Mouse (Mus musculus) gastrocnemius, adult 8-10 months (tissue): ENCODE data around the gene Armc2. TPM values are rescaled to one million over a fixed set of nuclear protein-coding genes. Genes with fewer than 3 reads are reported as not detected.

Source experiments
- DNase-seq, 2 experiments: peaks; one replicate each; pipeline ENCODE4 v3.0.0; 2022; ENCODE audit warnings: low spot score in 2 of 2
- total RNA-seq, 4 experiments: library from RNA; stranded (reverse); gene quantifications; 2 replicates each; pipeline ENCODE4 v1.2.4; 2022

Armc2 gene
- total RNA-seq, result under 1 TPM; 0.20 to 0.70 (median 0.41) TPM

GRCm38 (mm10) chr10:42018016-42018949 lies at the start of gene Armc2:
Armc2 (minus strand) TSS chr10:42018442.
- DNase-seq, result peak in 1 of 2 experiments; percentile 39

- no peak for DNase-seq
Measured at GRCm38 (mm10) chr10:42064446-42064845, 46.2 kb upstream of the Armc2 start.

DNA sequence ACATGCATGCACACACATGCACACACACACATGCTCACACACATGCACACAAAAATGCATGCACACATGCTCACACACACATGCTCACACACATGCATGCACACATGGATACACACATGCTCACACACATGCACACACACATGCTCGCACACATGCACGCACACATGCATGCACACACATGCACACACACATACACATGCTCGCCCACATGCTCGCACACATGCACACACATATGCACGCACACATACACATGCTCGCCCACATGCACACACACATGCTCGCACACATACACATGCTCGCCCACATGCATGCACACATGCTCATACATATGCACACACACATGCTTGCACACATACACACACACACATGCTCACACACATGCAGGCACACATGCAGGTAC lies 41.3 kb upstream of the Armc2 start:
- no peak for DNase-seq

DNA sequence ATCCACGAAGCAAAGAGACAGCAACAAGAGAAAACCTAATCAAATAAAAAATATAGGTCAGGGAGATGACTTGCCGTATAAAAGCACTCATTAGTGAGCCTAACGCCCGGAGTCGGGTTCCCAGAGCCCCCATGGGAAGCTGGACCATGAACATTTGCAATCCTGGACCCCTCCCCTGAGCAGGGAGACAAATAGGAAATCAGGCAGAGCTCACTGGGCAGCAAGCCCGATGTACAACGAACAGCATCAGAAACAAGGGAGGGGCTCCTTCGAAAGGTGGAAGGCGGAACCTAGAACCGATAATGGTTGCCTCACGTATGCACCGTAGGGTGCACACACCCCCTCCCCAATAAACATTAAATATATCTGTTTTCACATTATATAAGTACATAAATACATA lies 39.5 kb upstream of the Armc2 start:
- no peak for DNase-seq

- no peak for DNase-seq
Measured at GRCm38 (mm10) chr10:42057231-42057601, 39.0 kb upstream of the Armc2 start.

- no peak for DNase-seq
Measured at GRCm38 (mm10) chr10:42056486-42057230, 38.4 kb upstream of the Armc2 start.

DNA sequence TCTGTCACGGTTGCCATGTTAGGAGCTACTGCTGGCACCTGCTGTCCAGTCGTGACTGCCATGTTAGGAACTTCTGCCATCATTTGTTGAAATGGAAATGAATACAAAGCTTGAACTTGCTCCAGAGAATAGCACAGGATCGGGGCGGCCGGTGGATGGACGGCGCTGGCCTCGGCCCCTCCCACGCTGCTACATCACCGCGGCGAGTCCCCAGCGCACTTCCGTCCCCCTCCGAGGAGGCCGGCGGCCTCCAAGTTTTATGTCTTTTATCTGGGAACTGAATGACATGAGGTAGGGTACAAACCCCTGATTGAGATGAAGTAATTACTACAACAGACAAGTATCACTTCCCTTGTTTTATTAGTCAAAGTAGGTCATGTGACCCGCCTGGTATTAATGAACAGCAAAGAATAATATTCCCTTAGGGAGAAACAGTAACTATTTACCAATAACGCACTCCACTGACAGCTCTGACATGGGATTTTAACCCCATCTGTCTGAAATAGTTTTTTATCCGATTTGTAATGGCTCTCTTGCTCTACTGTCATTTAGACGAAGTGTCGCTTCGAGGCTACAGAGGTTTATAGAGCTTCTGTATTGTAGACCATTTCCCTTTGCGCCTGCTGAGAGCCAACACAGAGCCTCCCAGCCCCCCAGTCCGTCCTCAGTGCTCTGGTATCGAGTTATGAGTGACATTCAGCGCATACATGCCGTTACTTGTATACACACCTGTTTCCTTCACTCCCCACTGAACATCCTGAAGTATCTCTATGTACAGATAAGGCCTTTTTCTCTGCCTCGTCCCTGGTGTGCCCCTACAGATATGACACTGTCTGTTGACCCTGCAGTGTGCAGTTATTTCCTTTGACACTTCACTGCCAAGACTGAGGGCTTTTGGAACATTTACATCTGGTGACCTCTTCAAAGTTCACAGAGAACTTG lies 37.3 kb upstream of the Armc2 start:
- DNase-seq, result no peak

DNA sequence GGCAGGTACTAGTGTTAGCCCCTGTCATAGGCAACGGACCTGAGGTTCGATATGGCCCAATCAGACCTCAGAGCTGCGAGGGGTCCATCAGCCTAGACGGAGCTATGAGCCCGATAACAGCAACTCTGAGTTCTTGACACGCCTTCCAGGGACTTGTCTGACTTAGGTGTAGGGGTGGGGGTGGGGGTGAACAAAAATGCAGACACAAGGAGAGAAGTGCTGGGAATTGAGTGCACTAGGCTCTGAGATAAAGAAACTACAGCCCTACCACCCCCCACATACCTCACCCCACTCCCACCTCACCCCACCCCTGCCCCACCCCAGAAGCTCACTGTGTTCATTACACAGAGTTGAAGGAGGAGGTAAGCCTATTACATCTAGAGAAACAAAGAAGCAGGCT lies 32.8 kb upstream of the Armc2 start:
- DNase-seq, result no peak

DNA sequence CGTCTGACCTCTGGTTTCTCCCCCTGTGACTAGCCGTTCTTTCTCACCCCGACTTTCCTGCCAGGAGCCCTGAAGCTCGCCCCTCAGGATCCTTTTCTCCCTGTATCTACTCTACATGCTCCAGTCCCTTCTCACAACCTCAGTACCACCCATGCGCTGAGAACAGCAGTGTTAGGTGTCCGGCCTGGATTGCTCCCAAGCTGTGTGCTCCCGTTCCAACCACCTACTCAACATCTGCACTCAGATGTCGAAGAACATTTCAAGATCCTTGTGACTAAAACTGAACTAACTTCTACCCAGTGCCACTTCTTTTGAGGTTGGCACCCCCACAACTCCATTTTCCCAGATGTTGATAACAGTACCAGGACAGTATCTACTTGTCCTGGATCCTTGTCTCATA lies 30.4 kb upstream of the Armc2 start:
- DNase-seq, result no peak

DNA sequence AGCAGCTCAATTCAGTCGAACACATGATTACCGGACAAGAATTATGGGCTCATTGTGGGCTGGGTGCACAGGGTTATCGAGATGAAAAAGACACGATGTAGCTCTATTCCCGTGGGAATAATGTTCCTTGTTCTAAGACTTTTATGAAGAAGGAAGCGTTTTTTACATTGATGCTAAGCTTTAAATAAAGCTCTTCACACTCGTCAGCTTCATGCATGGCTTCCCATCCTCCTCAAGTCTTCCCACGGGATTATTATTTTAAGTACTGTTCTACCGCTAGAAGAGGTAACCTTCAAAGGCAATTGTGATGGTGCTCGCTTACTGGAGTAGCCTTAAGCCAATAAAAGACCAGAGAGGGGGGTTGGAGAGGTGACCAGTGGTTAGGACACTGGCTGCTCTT lies 26.3 kb upstream of the Armc2 start:
- DNase-seq, result no peak

GRCm38 (mm10) chr10:42043307-42043706 lies 25.1 kb upstream of the Armc2 start:
- no peak for DNase-seq

GRCm38 (mm10) chr10:42042881-42043280 lies 24.6 kb upstream of the Armc2 start:
- no peak for DNase-seq

- no peak for DNase-seq
Measured at GRCm38 (mm10) chr10:42042087-42042486, 23.8 kb upstream of the Armc2 start.

DNA sequence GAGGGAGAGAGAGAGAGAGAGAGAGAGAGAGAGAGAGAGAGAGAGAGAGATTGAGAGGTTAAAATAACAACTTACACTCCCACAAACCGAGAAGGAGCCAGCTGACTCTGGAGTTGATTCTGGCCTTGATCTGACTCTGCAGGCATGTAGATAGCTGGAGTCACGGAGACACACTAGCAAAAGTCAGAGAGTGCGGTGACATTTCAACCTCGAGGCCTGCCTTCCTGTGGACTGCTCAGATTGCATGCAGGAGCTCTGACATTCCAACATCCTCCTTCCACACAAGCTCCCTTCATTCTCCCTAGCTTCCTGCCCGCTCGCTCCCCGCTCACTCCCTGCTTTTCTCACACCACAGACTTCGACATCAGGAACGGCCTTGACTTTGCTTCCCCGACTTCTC lies 20.3 kb upstream of the Armc2 start:
- DNase-seq, result no peak

DNA sequence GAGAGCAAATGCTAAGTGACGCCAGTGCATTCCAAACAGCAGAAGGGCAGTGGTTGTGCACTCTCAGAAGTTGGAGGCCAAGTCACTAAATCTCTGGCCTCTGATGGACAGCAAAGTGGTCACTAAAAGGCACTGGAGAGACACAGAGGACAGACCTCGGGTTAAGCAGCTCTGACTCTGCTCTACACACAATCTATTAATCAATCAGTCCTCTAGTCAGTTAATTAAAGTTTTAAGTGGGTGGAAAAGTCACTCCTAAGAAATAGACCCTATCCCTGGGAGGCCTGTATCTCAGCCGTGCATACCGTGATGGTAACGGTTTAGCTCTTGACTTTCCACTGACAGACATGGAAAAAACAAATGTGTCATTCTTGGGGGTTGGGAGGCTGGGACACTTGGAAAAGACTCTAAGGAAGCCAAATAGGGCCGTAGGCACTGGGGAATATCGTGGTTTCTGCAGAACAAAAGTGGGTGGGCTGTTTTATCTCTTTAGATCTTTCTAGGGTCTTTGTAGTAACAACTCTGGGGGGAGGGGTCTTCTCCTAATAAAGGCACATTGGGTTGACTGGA lies 19.1 kb upstream of the Armc2 start:
- no peak for DNase-seq

DNA sequence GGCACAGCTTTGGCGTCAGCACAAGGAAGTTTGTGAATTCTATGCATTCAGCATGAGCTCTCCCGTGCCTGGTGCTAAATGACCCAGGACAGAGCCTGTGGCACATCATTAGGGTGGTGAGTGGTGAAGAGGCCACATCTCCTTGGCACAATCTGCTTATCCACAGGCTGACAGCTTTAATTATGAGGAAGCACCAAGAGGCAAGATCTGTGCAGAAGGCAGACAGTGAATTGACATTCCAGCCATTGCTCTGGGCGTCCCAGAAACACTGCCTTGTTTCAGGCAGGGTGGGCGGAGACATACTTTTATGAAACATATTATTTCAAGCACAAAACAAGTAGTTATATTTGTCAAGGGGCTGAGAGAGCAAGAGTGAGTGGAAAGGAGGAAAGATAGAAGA lies 18.6 kb upstream of the Armc2 start:
- no peak for DNase-seq

- DNase-seq, result no peak
Measured at GRCm38 (mm10) chr10:42033571-42033970, 15.3 kb upstream of the Armc2 start.

DNA sequence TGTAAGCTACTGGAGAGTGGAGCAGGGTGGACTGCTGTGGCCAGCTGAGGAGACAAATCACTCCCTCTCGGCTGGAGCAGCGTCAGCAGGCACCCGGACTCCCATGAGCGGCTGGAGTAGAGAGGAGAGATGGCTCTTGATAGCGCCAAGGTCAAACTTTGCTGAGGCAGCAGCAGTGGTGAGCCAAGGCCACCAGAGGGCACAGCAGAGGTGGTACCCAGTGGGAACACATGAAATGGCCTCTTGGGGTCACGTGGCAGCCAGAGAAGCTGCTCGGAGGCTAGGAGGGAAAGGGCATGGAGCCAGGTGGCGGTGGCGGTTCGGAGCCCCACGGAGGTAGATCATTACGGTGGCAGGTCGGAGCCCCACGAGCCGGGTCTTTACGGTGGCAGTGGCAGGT lies 12.8 kb upstream of the Armc2 start:
- peak; percentile 85 to 87 for DNase-seq

GRCm38 (mm10) chr10:42029502-42029901 lies 11.3 kb upstream of the Armc2 start:
- no peak for DNase-seq

DNA sequence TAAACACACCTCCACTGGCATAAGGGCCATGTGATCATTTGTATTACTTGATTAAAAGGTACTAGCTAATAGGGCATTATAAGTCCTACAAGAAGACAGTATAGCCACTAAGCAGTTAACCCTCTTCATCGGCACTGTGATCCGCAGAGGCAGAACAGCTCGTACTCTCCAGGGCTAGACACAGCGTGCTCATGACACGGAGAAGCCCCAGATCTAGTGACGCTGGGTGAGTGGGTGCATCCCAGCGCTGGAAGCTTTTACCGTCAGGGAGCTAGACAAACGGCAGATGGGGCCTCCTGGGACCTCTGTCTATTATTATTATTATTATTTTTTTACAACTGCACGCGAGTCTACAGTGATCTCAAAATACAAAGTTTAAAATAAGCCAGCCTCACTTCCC lies 9.1 kb upstream of the Armc2 start:
- no peak for DNase-seq

GRCm38 (mm10) chr10:42024406-42024805 lies 6.2 kb upstream of the Armc2 start:
- DNase-seq, result no peak
